Mouse (Mus musculus): ENCODE data around the gene Phrf1. TPM values are rescaled to one million over a fixed set of nuclear protein-coding genes. Genes with fewer than 3 reads are reported as not detected.
"Not testable (repeated sequence)": the region's sequence is repeated elsewhere in the genome, so short reads cannot be mapped to it uniquely, and the experiment has no call there.

Gene Phrf1
- polyA plus RNA-seq, 1 experiment from 2014 or later = 114 TPM

GRCm38 (mm10) chr7:141227796-141228195, 788 bp upstream of the Phrf1 start:
- H3K27ac ChIP-seq (replicated peaks) = peak overlapping the region; percentile 99
- WGBS = 75% methylated on average over 4 of the region's 4 CpGs
- DNase-seq (ENCODE audit: low spot score) = no peak
- H3K9me3 ChIP-seq (replicated peaks) = no peaks in the 10 kb centered on the region
- peak overlapping the region; percentile 96 for H3K4me3 ChIP-seq
- H3K36me3 ChIP-seq = peaks cover 27% of the 10 kb centered on the region
- H3K27me3 ChIP-seq (ENCODE audit: low read depth, poor library complexity, severe bottlenecking) = no peaks in the 10 kb centered on the region
- H3K4me1 ChIP-seq = peaks cover 29% of the 10 kb centered on the region

DNA sequence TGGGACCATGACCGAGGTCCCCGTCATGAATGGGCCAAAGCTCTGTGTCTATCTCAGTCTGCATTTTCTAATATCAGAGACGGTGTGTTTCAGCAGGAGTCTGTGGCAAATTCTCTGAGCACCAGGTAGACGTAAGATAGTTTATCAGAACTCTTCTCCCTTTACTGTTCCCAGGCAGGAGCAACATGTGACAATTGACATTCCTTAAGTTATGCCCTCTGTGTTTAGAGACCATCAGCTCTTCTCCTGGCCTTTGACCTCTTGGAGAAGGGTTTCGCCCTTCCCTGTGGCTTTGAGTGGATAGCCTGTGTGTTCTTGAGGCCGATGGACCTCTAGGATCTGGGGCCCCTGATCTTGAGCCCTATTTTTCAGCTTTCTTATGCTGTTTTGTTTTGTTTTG, 1.1 kb downstream of the Phrf1 start:
- Histone ChIP-seq H3K36me3 (peaks cover 46% of the 10 kb centered on the region), H3K4me1 (peaks cover 29% of the 10 kb centered on the region), H3K9me3 (replicated peaks) (no peaks in the 10 kb centered on the region), H3K27me3 (ENCODE audit: low read depth, poor library complexity, severe bottlenecking) (no peaks in the 10 kb centered on the region), H3K4me3 (peak overlapping the region; percentile 96), H3K27ac (replicated peaks) (peak overlapping the region; percentile 99; the same call in 1 of the 2 replicates)
- WGBS = 68% methylated on average over 6 of the region's 6 CpGs
- no peak for DNase-seq (ENCODE audit: low spot score)

GRCm38 (mm10) chr7:141230570-141230969, 2.0 kb downstream of the Phrf1 start:
- no peak overlapping the region for H3K27ac ChIP-seq (replicated peaks)
- H3K36me3 ChIP-seq = peaks cover 55% of the 10 kb centered on the region
- peaks cover 29% of the 10 kb centered on the region for H3K4me1 ChIP-seq
- H3K4me3 ChIP-seq = peak overlapping the region; percentile 96; the same call in 1 of the 2 replicates
- no peak for DNase-seq (ENCODE audit: low spot score)
- H3K9me3 ChIP-seq (replicated peaks) = no peaks in the 10 kb centered on the region
- H3K27me3 ChIP-seq (ENCODE audit: low read depth, poor library complexity, severe bottlenecking) = no peaks in the 10 kb centered on the region
- WGBS = 93% methylated on average over 4 of the region's 4 CpGs

GRCm38 (mm10) chr7:141231111-141231510, 2.5 kb downstream of the Phrf1 start:
- Histone ChIP-seq H3K4me3 (peak overlapping the region; percentile 96; the same call in 1 of the 2 replicates), H3K27ac (replicated peaks) (no peak overlapping the region), H3K36me3 (peaks cover 60% of the 10 kb centered on the region), H3K27me3 (ENCODE audit: low read depth, poor library complexity, severe bottlenecking) (no peaks in the 10 kb centered on the region), H3K4me1 (peaks cover 29% of the 10 kb centered on the region), H3K9me3 (replicated peaks) (no peaks in the 10 kb centered on the region)
- DNase-seq (ENCODE audit: low spot score) = no peak
- 91% methylated on average over 3 of the region's 3 CpGs for WGBS

DNA sequence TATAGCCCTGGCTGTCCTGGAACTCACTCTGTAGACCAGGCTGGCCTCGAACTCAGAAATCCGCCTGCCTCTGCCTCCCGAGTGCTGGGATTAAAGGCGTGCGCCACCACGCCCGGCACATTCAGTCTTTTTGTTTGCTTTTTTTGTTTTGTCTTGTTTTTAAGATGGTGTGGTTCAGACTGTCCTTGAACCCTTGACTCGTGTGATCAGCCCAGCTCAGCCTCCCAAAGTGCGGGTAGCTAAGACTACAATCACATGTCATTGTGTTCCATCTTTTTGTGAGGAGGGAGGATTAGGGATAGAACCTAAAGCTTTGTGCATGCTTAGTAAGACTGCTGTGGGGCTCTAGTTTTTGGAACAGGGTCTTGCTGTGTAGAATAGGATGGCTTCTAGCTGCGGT, 3.0 kb downstream of the Phrf1 start:
- no peak for DNase-seq (ENCODE audit: low spot score)
- no peak overlapping the region for H3K4me3 ChIP-seq
- whole genome bisulfite sequencing = 90% methylated on average over 10 of the region's 10 CpGs
- H3K27me3 ChIP-seq (ENCODE audit: low read depth, poor library complexity, severe bottlenecking) = no peaks in the 10 kb centered on the region
- H3K4me1 ChIP-seq = peaks cover 29% of the 10 kb centered on the region
- H3K9me3 ChIP-seq (replicated peaks) = no peaks in the 10 kb centered on the region
- no peak overlapping the region for H3K27ac ChIP-seq (replicated peaks)
- peaks cover 64% of the 10 kb centered on the region for H3K36me3 ChIP-seq

GRCm38 (mm10) chr7:141250486-141250885, 21.9 kb downstream of the Phrf1 start:
- peaks cover 98% of the 10 kb centered on the region for H3K36me3 ChIP-seq
- not testable (repeated sequence) for H3K9me3 ChIP-seq (replicated peaks); H3K4me3 ChIP-seq; H3K27me3 ChIP-seq (ENCODE audit: low read depth, poor library complexity, severe bottlenecking); DNase-seq (ENCODE audit: low spot score); H3K4me1 ChIP-seq; H3K27ac ChIP-seq (replicated peaks)
- WGBS = 95% methylated on average over 4 of the region's 4 CpGs

DNA sequence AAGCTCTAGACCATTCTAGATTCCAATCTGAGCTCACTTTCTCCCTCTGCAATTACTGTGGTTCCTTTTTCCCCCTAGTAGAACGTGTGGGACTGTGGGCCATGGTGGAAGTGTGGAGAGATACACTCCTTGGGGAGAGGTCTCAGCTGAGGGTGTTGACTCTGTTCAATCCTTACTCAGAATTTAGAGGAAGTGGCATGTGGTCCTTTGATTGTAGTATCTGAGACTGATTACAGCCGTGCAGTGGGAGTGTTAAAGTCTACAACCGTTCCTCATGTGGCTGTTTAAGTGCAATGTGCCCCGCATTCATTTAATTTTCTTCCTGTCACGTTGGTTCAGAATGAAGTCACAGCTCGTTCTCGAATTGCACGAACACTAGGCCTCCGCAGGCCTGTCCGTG, 27.6 kb downstream of the Phrf1 start:
- Histone ChIP-seq H3K9me3 (replicated peaks) (no peaks in the 10 kb centered on the region), H3K36me3 (peaks cover 98% of the 10 kb centered on the region), H3K27ac (replicated peaks) (no peak overlapping the region), H3K4me1 (no peaks in the 10 kb centered on the region), H3K4me3 (no peak overlapping the region), H3K27me3 (ENCODE audit: low read depth, poor library complexity, severe bottlenecking) (no peaks in the 10 kb centered on the region)
- DNase-seq (ENCODE audit: low spot score) = no peak
- 94% methylated on average over 10 of the region's 10 CpGs for WGBS

- H3K4me3 ChIP-seq = no peak overlapping the region
- H3K36me3 ChIP-seq = peaks cover 83% of the 10 kb centered on the region
- H3K27ac ChIP-seq (replicated peaks) = no peak overlapping the region
- no peak for DNase-seq (ENCODE audit: low spot score)
- peaks cover 17% of the 10 kb centered on the region for H3K4me1 ChIP-seq
- no peaks in the 10 kb centered on the region for H3K9me3 ChIP-seq (replicated peaks)
- WGBS = 97% methylated on average over 3 of the region's 3 CpGs
- H3K27me3 ChIP-seq (ENCODE audit: low read depth, poor library complexity, severe bottlenecking) = no peaks in the 10 kb centered on the region
These were observed 32.9 kb downstream of the Phrf1 start for GRCm38 (mm10) chr7:141261480-141261879.

DNA sequence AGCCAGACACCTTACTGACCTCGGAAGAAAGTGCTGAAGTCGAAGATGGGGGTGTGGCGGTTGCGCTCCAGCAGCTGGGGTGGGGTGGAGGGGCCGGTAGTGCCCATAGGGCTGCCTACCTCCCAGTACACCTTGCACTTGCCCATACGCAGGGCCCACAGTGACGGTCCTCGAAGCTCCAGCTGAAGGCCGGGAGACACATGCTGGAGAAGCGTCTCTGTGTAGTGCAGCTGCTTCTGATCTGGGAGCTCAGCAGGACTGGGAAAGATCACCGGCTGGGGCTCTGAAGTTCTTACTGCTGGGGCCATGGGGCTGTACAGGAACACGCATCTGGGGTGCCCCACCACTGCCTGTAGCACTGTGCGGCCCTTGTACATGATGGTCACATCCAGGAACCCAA, 35.1 kb downstream of the Phrf1 start:
- Histone ChIP-seq H3K4me3 (no peak overlapping the region), H3K9me3 (replicated peaks) (no peaks in the 10 kb centered on the region), H3K27me3 (ENCODE audit: low read depth, poor library complexity, severe bottlenecking) (no peaks in the 10 kb centered on the region), H3K36me3 (peaks cover 61% of the 10 kb centered on the region), H3K4me1 (peaks cover 19% of the 10 kb centered on the region), H3K27ac (replicated peaks) (no peak overlapping the region)
- WGBS = 90% methylated on average over 13 of the region's 13 CpGs
- no peak for DNase-seq (ENCODE audit: low spot score)

- no peak for DNase-seq (ENCODE audit: low spot score)
- Histone ChIP-seq H3K36me3 (peaks cover 56% of the 10 kb centered on the region), H3K27me3 (ENCODE audit: low read depth, poor library complexity, severe bottlenecking) (no peaks in the 10 kb centered on the region), H3K4me1 (peaks cover 19% of the 10 kb centered on the region), H3K27ac (replicated peaks) (no peak overlapping the region), H3K9me3 (replicated peaks) (no peaks in the 10 kb centered on the region), H3K4me3 (no peak overlapping the region)
- 75% methylated on average over 11 of the region's 11 CpGs for WGBS
These were observed 35.6 kb downstream of the Phrf1 start for GRCm38 (mm10) chr7:141264041-141264700.

GRCm38 (mm10) chr7:141264761-141265410, 36.3 kb downstream of the Phrf1 start:
- Histone ChIP-seq H3K4me3 (no peak overlapping the region), H3K27ac (replicated peaks) (no peak overlapping the region), H3K4me1 (peaks cover 19% of the 10 kb centered on the region), H3K36me3 (peaks cover 49% of the 10 kb centered on the region), H3K27me3 (ENCODE audit: low read depth, poor library complexity, severe bottlenecking) (no peaks in the 10 kb centered on the region), H3K9me3 (replicated peaks) (no peaks in the 10 kb centered on the region)
- DNase-seq (ENCODE audit: low spot score) = no peak
- WGBS = 34% methylated on average over 12 of the region's 12 CpGs

DNA sequence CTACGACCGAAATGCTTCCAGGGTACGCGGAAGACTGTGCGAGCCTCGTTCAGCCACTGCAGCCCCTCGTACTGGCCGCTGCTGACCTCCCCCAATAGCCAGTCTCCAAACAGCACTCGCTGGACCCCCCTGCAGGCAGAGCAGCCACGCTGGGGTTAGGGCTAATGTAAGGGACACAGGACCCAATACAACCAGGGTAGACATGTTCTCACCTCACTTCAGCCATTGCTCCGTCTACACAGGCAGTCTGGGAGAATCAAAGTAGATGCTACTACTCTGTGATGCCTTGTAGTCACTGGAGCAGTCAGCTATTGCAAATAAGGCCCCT, 36.8 kb downstream of the Phrf1 start:
- no peak overlapping the region for H3K27ac ChIP-seq (replicated peaks)
- no peaks in the 10 kb centered on the region for H3K9me3 ChIP-seq (replicated peaks)
- H3K36me3 ChIP-seq = peaks cover 44% of the 10 kb centered on the region
- H3K4me3 ChIP-seq = no peak overlapping the region; the same call in 1 of the 2 replicates
- no peak for DNase-seq (ENCODE audit: low spot score)
- 38% methylated on average over 11 of the region's 11 CpGs for WGBS
- H3K4me1 ChIP-seq = peaks cover 19% of the 10 kb centered on the region
- no peaks in the 10 kb centered on the region for H3K27me3 ChIP-seq (ENCODE audit: low read depth, poor library complexity, severe bottlenecking)

DNA sequence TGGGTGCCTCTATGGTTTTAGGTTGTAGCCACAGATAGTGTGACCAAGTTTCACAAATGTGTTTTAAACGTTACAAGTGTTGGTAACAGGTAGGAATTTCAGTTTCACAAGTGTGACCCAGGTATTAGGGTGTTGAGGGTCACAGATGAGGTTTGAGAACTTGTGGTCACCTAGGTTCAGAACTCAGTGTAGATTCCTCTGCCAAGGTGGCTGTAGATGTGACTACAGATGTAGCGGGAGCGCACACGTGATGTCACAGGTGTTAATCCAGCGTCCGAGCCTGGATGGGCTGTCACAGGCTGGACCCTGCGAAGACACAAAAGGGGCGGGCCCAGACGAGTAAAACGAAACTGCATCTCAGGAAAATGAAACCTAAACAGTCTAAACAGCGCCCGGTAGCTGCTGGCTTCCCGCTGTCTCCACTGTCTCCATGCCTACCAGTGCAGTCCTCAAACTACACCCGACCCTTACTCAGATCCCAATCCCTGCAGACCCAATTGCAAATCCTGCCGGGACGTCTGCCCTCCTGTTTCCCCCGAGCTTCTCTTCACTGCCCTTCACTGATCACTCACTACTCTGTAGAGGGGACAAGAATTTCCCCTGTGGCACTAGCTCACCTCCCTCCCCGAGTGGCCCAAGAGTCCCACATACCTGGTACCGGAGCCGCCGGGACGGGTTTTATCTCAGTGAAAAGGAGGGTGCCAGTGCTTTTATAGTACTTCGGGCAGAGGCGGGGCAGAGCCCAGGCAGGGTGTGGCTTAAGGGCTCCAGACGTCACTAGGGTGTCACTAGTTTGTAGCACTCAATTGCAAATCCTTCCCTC, 37.4 kb downstream of the Phrf1 start, which contains the start of gene Irf7:
Gene Irf7, minus strand, starts transcription at position 743 of the 823 bp plus-strand sequence.
- H3K27me3 ChIP-seq (ENCODE audit: low read depth, poor library complexity, severe bottlenecking) = no peaks in the 10 kb centered on the region
- H3K9me3 ChIP-seq (replicated peaks) = no peaks in the 10 kb centered on the region
- no peak within 1 kb of the TSS for H3K27ac ChIP-seq (replicated peaks)
- peaks cover 38% of the 10 kb centered on the region for H3K36me3 ChIP-seq
- 14% methylated on average over 25 of the region's 25 CpGs for WGBS
- peaks cover 19% of the 10 kb centered on the region for H3K4me1 ChIP-seq
- peak within 1 kb of the TSS; percentile 49 for H3K4me3 ChIP-seq
- no peak for DNase-seq (ENCODE audit: low spot score)
